Mouse (Mus musculus) G1E (cell line): ENCODE results near the gene Lmtk3. TPM values are rescaled to one million over a fixed set of nuclear protein-coding genes. Genes with fewer than 3 reads are reported as not detected.
A peak's percentile ranks its signal among the peaks of the same experiment; 100 is the strongest.

Source experiments
- ATAC-seq: 2 replicates; pipeline ENCODE4 v1.8.0; 2016; ENCODE audit warnings: mild to moderate bottlenecking; ENCODE audit not compliant: insufficient number of reproducible peaks, poor library complexity, low FRiP score, severe bottlenecking; ENCODE audit errors: extremely low read depth
- DNase-seq: peaks from one replicate; pipeline ENCODE4 v3.0.0; 2012; ENCODE audit warnings: low spot score
- H3K27me3 ChIP-seq: 2 replicates; pipeline ENCODE4 v1.6.1; 2012; ENCODE audit warnings: mild to moderate bottlenecking, low read length, inconsistent platforms; ENCODE audit not compliant: insufficient read depth
- H3K36me3 ChIP-seq: replicated peaks from 2 replicates; pipeline ENCODE3; 2012; ENCODE audit warnings: mild to moderate bottlenecking, inconsistent platforms
- H3K4me1 ChIP-seq: 2 replicates; pipeline ENCODE4 v1.6.1; 2012; ENCODE audit warnings: low read depth, low read length, inconsistent platforms, mixed read lengths; ENCODE audit not compliant: insufficient read depth
- H3K4me3 ChIP-seq: 2 replicates; pipeline ENCODE4 v1.5.1; 2012; ENCODE audit warnings: low read depth, mild to moderate bottlenecking, inconsistent platforms, low read length, moderate library complexity, mixed read lengths
- H3K9me3 ChIP-seq: replicated peaks from 2 replicates; pipeline ENCODE4 v1.6.1; 2012; ENCODE audit warnings: inconsistent platforms
- CTCF ChIP-seq: IDR thresholded peaks from 2 replicates; pipeline ENCODE4 v1.5.1; 2012; ENCODE audit warnings: low read depth, low read length, inconsistent platforms, mixed read lengths
- GATA1 ChIP-seq: IDR thresholded peaks from 2 replicates; pipeline ENCODE4 v1.6.1; 2012; ENCODE audit warnings: borderline replicate concordance, low read length, inconsistent platforms, mixed read lengths
- GATA2 ChIP-seq: IDR thresholded peaks from 2 replicates; pipeline ENCODE4 v1.6.1; 2012; ENCODE audit warnings: low read depth, low read length, inconsistent platforms, borderline replicate concordance
- POLR2AphosphoS5 ChIP-seq: IDR thresholded peaks from 2 replicates; pipeline ENCODE4 v1.6.1; 2012; ENCODE audit warnings: low read depth, low read length, inconsistent platforms; ENCODE audit not compliant: insufficient replicate concordance
- TAL1 ChIP-seq: conservative IDR thresholded peaks from 2 replicates; pipeline ENCODE4 v1.6.1; 2012; ENCODE audit warnings: low read depth, low read length, inconsistent platforms, mixed read lengths
- polyA plus RNA-seq: library from polyadenylated mRNA; stranded (reverse); fragments of >175 nt; gene quantifications from 2 replicates; pipeline ENCODE4 v1.2.3, GENCODE M21; 2012
- total RNA-seq, 2 experiments: library from RNA; stranded (forward) in 1 of 2; stranded (reverse) in 1 of 2; fragments of 200-1000 nt in 1 of 2; fragments of >200 nt in 1 of 2; fragmentation: Nextera tagmentation in 1 of 2; gene quantifications; 2 replicates each; pipeline ENCODE4 v1.2.3; 2014 to 2017

The Lmtk3 gene
- 1.1 TPM in 1 of 2 replicates, not detected in the other for total RNA-seq (2014; fragmentation: Nextera tagmentation)
- total RNA-seq (2017) = not detected in 2 replicates
- 0.03 TPM in 2 replicates for polyA plus RNA-seq

GRCm38 (mm10) chr7:45783511-45784091 lies at the start of gene Lmtk3:
Gene Lmtk3, plus strand, starts transcription at chr7:45783738.
- Histone ChIP-seq H3K36me3 (no peaks in the 10 kb centered on the region), H3K27me3 (peaks cover 63% of the 10 kb centered on the region), H3K4me1 (peaks cover 9% of the 10 kb centered on the region; the same call in 1 of the 2 replicates), H3K4me3 (peak within 1 kb of the TSS; percentile 14; the same call in 1 of the 2 replicates), H3K9me3 (no peaks in the 10 kb centered on the region)
- no peak for DNase-seq
- no peak for TF ChIP-seq TAL1
- no peak for TF ChIP-seq CTCF
- TF ChIP-seq GATA2 = no peak
- no peak for TF ChIP-seq POLR2AphosphoS5
- no peak for TF ChIP-seq GATA1
- no peak for ATAC-seq

GRCm38 (mm10) chr7:45739162-45739763 lies 44.3 kb upstream of the Lmtk3 start:
- Histone ChIP-seq H3K4me1 (peaks cover 15% of the 10 kb centered on the region), H3K36me3 (no peaks in the 10 kb centered on the region), H3K4me3 (no peak overlapping the region), H3K9me3 (no peaks in the 10 kb centered on the region), H3K27me3 (peaks cover 27% of the 10 kb centered on the region)
- ATAC-seq = no peak
- TF ChIP-seq POLR2AphosphoS5 (no peak), GATA1 (no peak)
- peak; percentile 65 for DNase-seq

GRCm38 (mm10) chr7:45739820-45740219 lies 43.7 kb upstream of the Lmtk3 start:
- H3K4me3 ChIP-seq = no peak overlapping the region
- ATAC-seq (no peak), DNase-seq (no peak)
- no peaks in the 10 kb centered on the region for H3K9me3 ChIP-seq
- no peaks in the 10 kb centered on the region for H3K36me3 ChIP-seq
- H3K27me3 ChIP-seq = peaks cover 27% of the 10 kb centered on the region
- TF ChIP-seq GATA1 (no peak), POLR2AphosphoS5 (no peak), TAL1 (no peak), CTCF (no peak), GATA2 (no peak)
- H3K4me1 ChIP-seq = peaks cover 15% of the 10 kb centered on the region

- Histone ChIP-seq H3K4me3 (no peak overlapping the region), H3K9me3 (no peaks in the 10 kb centered on the region), H3K4me1 (peaks cover 15% of the 10 kb centered on the region), H3K36me3 (no peaks in the 10 kb centered on the region), H3K27me3 (peaks cover 28% of the 10 kb centered on the region)
- ATAC-seq (no peak), DNase-seq (no peak)
- TF ChIP-seq TAL1 = no peak
- TF ChIP-seq CTCF = no peak
- no peak for TF ChIP-seq GATA1
- no peak for TF ChIP-seq GATA2
- TF ChIP-seq POLR2AphosphoS5 = no peak
Measured at GRCm38 (mm10) chr7:45741308-45741707, 42.2 kb upstream of the Lmtk3 start.

DNA sequence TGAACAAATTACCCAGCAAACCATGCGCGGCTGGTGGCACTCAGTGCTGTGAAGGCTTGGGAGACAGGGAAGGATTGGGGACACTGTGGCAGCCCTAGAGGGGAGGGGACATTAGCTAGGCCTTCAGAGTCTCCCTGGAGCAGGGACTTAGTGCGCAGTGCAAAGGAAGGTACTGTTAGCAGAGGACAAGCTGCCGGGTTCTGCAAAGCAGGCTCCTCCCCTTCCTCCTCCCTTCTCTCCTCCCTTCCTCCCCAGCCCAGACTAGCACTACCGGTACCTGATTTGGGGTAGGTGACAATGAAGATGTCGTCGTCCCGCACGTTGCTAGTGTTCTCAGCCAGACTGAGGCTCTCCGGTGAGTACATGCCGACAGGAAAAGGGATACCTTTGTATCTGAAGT lies 41.8 kb upstream of the Lmtk3 start:
- DNase-seq = no peak
- Histone ChIP-seq H3K27me3 (peaks cover 27% of the 10 kb centered on the region), H3K36me3 (no peaks in the 10 kb centered on the region), H3K4me3 (no peak overlapping the region), H3K9me3 (no peaks in the 10 kb centered on the region), H3K4me1 (peaks cover 15% of the 10 kb centered on the region)
- ATAC-seq = no peak
- TF ChIP-seq TAL1 = no peak
- TF ChIP-seq CTCF = no peak

DNA sequence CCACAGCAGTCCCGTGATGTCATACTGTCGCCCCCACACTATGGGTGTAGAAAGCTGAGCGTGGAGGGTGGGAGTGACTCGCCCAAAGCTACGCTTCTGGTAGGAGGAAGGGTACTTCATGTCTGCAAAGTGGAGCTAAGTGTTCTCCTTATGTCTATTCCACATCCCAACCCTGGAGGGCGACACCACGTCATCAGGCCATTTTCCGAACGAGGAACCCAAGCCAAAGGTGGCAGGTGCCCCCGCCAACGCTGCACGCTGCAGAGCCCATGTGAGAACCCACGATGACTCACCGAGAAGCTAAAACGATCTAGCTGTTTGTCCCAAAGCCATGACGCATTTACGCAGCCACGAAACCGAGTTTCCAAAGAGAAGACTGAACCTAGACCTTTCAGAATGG lies 41.2 kb upstream of the Lmtk3 start:
- TF ChIP-seq CTCF (no peak), TAL1 (no peak), GATA1 (no peak), GATA2 (no peak), POLR2AphosphoS5 (no peak)
- no peaks in the 10 kb centered on the region for H3K36me3 ChIP-seq
- H3K4me3 ChIP-seq = no peak overlapping the region
- peaks cover 11% of the 10 kb centered on the region for H3K4me1 ChIP-seq
- peaks cover 23% of the 10 kb centered on the region for H3K27me3 ChIP-seq
- ATAC-seq = no peak
- no peak for DNase-seq
- no peaks in the 10 kb centered on the region for H3K9me3 ChIP-seq
